Mouse (Mus musculus): ENCODE results near the gene Mars2. TPM values are rescaled to one million over a fixed set of nuclear protein-coding genes. Genes with fewer than 3 reads are reported as not detected.

Gene Mars2
- polyA plus RNA-seq, 1 experiment from 2014 or later: 4.0 TPM

DNA sequence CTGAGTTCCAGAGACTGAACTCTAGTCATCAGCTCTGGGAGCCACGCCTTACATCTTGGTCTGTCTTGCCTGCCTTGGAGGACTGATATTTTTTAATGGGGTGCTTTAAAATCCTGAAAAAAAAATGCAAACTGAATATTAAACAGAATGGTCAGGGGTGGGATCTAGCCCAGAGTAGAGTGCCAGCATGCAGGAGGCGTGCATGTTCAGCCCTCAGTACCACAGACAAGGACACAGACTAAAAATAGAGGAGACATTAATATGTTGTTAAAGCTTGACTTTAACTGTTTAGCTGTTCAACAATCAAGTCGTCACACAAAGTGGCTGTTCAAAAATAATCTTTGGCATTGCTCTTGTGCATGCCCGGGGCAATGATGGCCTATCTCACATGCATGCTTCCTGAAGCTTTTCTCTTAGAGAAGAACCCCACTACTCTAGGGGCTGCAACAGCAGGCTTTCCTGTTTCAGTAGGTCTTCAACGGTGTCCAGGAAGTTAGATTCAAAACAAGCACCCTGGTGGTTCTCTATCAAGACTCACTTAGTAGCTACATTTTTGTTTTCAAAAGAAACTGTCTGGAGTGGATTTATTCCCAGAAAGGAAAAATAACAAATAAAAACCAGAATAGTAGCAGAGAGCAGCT is 28.4 kb upstream of the Mars2 start:
- no peak overlapping the region for H3K27ac ChIP-seq
- no peak overlapping the region for H3K9ac ChIP-seq
- H3K36me3 ChIP-seq (replicated peaks): no peaks in the 10 kb centered on the region; the same call in 1 of the 2 replicates
- no peak overlapping the region for H3K4me3 ChIP-seq (replicated peaks)
- H3K4me2 ChIP-seq: no peak overlapping the region
- peaks cover 9% of the 10 kb centered on the region for H3K4me1 ChIP-seq
- no peak for ATAC-seq (ENCODE audit: low FRiP score)
- no peaks in the 10 kb centered on the region for H3K9me3 ChIP-seq
- 80% methylated on average over 5 of the region's 5 CpGs for WGBS
- H3K27me3 ChIP-seq: 0 out of 2 replicates have a peak, but pooled peaks cover 3% of the 10 kb centered on the region

DNA sequence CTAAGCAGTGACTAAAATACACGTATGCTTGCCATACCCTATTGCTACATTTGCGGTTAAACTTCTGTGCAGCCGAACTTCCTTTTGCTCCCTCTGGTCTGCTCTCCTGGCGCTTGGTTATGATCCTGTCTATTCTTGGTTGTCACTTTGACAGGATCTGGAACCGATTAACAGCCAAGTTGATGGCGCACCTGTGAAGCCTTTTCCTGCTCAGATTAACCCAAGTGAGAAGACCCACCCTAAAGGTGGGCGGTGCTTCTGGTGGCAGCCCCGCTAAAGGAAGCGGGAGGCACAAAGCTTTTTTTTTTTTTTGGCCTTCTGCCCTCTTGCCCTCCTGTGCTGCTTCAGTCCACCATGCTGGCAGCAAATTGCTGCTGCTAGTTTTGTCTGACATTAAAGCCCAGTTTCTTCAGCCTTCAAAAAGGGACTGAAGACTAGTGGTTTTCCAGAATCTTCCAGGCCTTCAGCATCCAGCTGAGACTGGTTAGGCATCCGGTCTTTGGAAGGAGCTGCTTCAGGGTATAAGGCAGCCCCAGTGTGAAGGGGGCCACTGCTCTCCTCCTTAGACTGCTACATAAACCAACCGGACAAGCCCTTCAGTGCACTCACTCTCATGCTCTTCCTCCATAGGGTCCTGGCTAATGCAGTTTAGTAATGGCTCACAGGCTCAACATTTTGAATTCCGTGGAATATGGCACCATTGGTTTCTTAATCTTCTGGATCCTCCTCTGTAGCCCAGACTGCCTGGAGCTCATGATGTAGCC is 26.6 kb upstream of the Mars2 start:
- WGBS: 48% methylated on average over 12 of the region's 12 CpGs
- H3K27me3 ChIP-seq: 0 out of 2 replicates have a peak, but pooled peaks cover 3% of the 10 kb centered on the region
- no peaks in the 10 kb centered on the region for H3K9me3 ChIP-seq
- H3K4me2 ChIP-seq: no peak overlapping the region
- H3K27ac ChIP-seq: no peak overlapping the region
- no peak for ATAC-seq (ENCODE audit: low FRiP score)
- no peak overlapping the region for H3K4me3 ChIP-seq (replicated peaks)
- peaks cover 12% of the 10 kb centered on the region for H3K4me1 ChIP-seq
- H3K9ac ChIP-seq: no peak overlapping the region
- no peaks in the 10 kb centered on the region; the same call in 1 of the 2 replicates for H3K36me3 ChIP-seq (replicated peaks)

- H3K27me3 ChIP-seq: 0 out of 2 replicates have a peak, but pooled peaks cover 3% of the 10 kb centered on the region
- H3K27ac ChIP-seq: no peak overlapping the region
- WGBS: 75% methylated on average over 8 of the region's 8 CpGs
Observed at GRCm38 (mm10) chr1:55211081-55211480, 25.9 kb upstream of the Mars2 start.

DNA sequence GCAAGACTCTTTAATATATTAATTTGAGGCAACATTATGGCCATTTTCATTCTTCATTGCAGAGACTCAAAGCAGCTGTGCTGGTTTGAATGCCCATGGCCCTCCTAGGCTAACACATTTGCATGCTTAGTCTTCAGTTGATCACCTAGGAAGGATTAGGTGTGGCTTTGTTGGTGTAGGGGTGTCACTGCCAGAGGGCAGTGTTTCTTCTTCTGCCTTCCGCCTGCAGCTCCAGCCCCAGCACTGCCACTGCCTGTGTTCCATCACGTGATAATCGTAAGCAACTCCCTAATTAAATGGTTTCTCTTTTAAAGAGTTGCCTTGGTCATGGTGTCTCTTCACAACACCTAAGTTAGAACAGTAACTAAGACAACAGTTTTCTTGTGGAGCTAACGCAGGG is 24.2 kb upstream of the Mars2 start:
- H3K4me1 ChIP-seq: peaks cover 7% of the 10 kb centered on the region
- H3K36me3 ChIP-seq (replicated peaks): no peaks in the 10 kb centered on the region; the same call in 1 of the 2 replicates
- H3K27ac ChIP-seq: no peak overlapping the region
- 72% methylated on average over 4 of the region's 4 CpGs for WGBS
- H3K4me3 ChIP-seq (replicated peaks): no peak overlapping the region
- no peak overlapping the region for H3K9ac ChIP-seq
- no peak for ATAC-seq (ENCODE audit: low FRiP score)
- H3K27me3 ChIP-seq: no peaks in the 10 kb centered on the region
- no peak overlapping the region for H3K4me2 ChIP-seq
- H3K9me3 ChIP-seq: no peaks in the 10 kb centered on the region

More at GRCm38 (mm10) chr1:55211081-55211480, 25.9 kb upstream of the Mars2 start:
- Histone ChIP-seq H3K9ac (no peak overlapping the region), H3K36me3 (replicated peaks) (no peaks in the 10 kb centered on the region; the same call in 1 of the 2 replicates), H3K4me2 (no peak overlapping the region), H3K4me3 (replicated peaks) (no peak overlapping the region), H3K4me1 (peaks cover 10% of the 10 kb centered on the region), H3K9me3 (no peaks in the 10 kb centered on the region)
- ATAC-seq (ENCODE audit: low FRiP score): no peak

DNA sequence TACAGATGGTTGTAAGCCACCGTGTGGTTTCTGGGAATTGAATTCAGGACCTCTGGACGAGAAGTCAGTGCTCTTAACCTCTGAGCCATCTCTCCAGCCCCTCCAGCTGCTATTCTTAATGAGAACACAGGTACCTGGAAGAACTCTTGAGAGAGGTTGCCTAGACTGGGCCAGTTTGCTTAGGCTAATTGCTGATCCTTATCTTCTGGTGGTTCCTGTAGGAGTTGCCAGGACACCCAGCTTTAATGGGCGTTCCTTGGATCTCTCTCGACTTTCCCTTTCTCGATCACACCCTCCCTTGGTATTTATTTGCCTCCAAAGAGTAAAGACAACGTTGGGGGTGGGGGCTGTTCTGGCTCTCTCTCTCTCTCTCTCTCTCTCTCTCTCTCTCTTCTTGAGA is 23.5 kb upstream of the Mars2 start:
- Histone ChIP-seq H3K36me3 (replicated peaks) (no peaks in the 10 kb centered on the region; the same call in 1 of the 2 replicates), H3K9me3 (no peaks in the 10 kb centered on the region), H3K4me1 (peaks cover 7% of the 10 kb centered on the region), H3K4me2 (no peak overlapping the region), H3K4me3 (replicated peaks) (no peak overlapping the region), H3K27ac (no peak overlapping the region), H3K9ac (no peak overlapping the region), H3K27me3 (no peaks in the 10 kb centered on the region)
- ATAC-seq (ENCODE audit: low FRiP score): no peak
- WGBS: 91% methylated on average over 6 of the region's 6 CpGs

- H3K4me3 ChIP-seq (replicated peaks): no peak overlapping the region
- no peak overlapping the region for H3K9ac ChIP-seq
- H3K36me3 ChIP-seq (replicated peaks): no peaks in the 10 kb centered on the region; the same call in 1 of the 2 replicates
- no peaks in the 10 kb centered on the region for H3K9me3 ChIP-seq
- H3K4me2 ChIP-seq: no peak overlapping the region
- no peaks in the 10 kb centered on the region for H3K27me3 ChIP-seq
- no peak overlapping the region for H3K27ac ChIP-seq
- H3K4me1 ChIP-seq: peaks cover 7% of the 10 kb centered on the region
- ATAC-seq (ENCODE audit: low FRiP score): no peak
- 90% methylated on average over 6 of the region's 6 CpGs for WGBS
Observed at GRCm38 (mm10) chr1:55213936-55214335, 23.0 kb upstream of the Mars2 start.

GRCm38 (mm10) chr1:55215185-55215813 is 21.7 kb upstream of the Mars2 start:
- Histone ChIP-seq H3K4me3 (replicated peaks) (no peak overlapping the region), H3K4me1 (peaks cover 7% of the 10 kb centered on the region), H3K4me2 (no peak overlapping the region), H3K9ac (no peak overlapping the region), H3K27me3 (no peaks in the 10 kb centered on the region), H3K27ac (no peak overlapping the region), H3K9me3 (no peaks in the 10 kb centered on the region), H3K36me3 (replicated peaks) (no peaks in the 10 kb centered on the region; the same call in 1 of the 2 replicates)
- WGBS: 46% methylated on average over 11 of the region's 11 CpGs
- peak; percentile 33; the same call in 1 of the 2 replicates for ATAC-seq (ENCODE audit: low FRiP score)

GRCm38 (mm10) chr1:55217191-55217590 is 19.8 kb upstream of the Mars2 start:
- WGBS: 83% methylated on average over 2 of the region's 2 CpGs

GRCm38 (mm10) chr1:55221352-55221751 is 15.6 kb upstream of the Mars2 start:
- no peak overlapping the region for H3K27ac ChIP-seq
- H3K9ac ChIP-seq: no peak overlapping the region
- H3K9me3 ChIP-seq: no peaks in the 10 kb centered on the region
- H3K27me3 ChIP-seq: no peaks in the 10 kb centered on the region
- H3K4me1 ChIP-seq: peaks cover 19% of the 10 kb centered on the region
- no peak overlapping the region for H3K4me3 ChIP-seq (replicated peaks)
- no peak overlapping the region for H3K4me2 ChIP-seq
- no peaks in the 10 kb centered on the region for H3K36me3 ChIP-seq (replicated peaks)
- WGBS: 69% methylated on average over 4 of the region's 4 CpGs
- ATAC-seq (ENCODE audit: low FRiP score): no peak

More at GRCm38 (mm10) chr1:55217191-55217590, 19.8 kb upstream of the Mars2 start:
- peaks cover 12% of the 10 kb centered on the region for H3K4me1 ChIP-seq
- H3K27ac ChIP-seq: no peak overlapping the region
- ATAC-seq (ENCODE audit: low FRiP score): no peak
- no peak overlapping the region for H3K9ac ChIP-seq
- no peaks in the 10 kb centered on the region; the same call in 1 of the 2 replicates for H3K36me3 ChIP-seq (replicated peaks)
- H3K9me3 ChIP-seq: no peaks in the 10 kb centered on the region
- no peak overlapping the region for H3K4me3 ChIP-seq (replicated peaks)
- no peaks in the 10 kb centered on the region for H3K27me3 ChIP-seq
- H3K4me2 ChIP-seq: no peak overlapping the region

DNA sequence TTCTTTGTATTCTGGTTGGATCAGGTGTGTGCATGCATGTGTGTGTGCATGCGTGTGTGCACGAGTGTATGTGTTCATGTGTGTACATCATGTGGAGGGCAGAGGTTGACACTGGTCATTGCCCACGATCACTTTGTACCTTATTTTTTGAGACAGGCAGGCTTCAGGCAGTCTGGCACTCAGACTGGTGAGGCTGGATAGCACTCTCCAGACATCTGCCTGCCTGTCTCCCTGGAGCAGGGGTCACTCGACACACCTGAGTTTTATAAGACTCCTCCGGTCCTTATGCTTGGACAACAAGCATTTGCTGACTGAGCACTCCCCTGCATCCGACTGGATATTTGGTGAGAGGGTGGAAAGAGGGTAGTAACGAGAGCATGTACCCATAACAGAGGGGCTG is 14.0 kb upstream of the Mars2 start:
- H3K27ac ChIP-seq: no peak overlapping the region
- WGBS: 90% methylated on average over 7 of the region's 7 CpGs
- H3K36me3 ChIP-seq (replicated peaks): no peaks in the 10 kb centered on the region
- no peak for ATAC-seq (ENCODE audit: low FRiP score)
- H3K4me3 ChIP-seq (replicated peaks): no peak overlapping the region
- no peak overlapping the region for H3K4me2 ChIP-seq
- no peaks in the 10 kb centered on the region for H3K9me3 ChIP-seq
- 0 out of 2 replicates have a peak, but pooled peaks cover 3% of the 10 kb centered on the region for H3K27me3 ChIP-seq
- no peak overlapping the region for H3K9ac ChIP-seq
- H3K4me1 ChIP-seq: peaks cover 23% of the 10 kb centered on the region

- Histone ChIP-seq H3K4me2 (peak overlapping the region; percentile 65), H3K9me3 (no peaks in the 10 kb centered on the region), H3K36me3 (replicated peaks) (no peaks in the 10 kb centered on the region), H3K27ac (no peak overlapping the region), H3K4me3 (replicated peaks) (no peak overlapping the region), H3K27me3 (0 out of 2 replicates have a peak, but pooled peaks cover 3% of the 10 kb centered on the region), H3K9ac (no peak overlapping the region), H3K4me1 (peaks cover 23% of the 10 kb centered on the region)
- 53% methylated on average over 11 of the region's 11 CpGs for WGBS
- ATAC-seq (ENCODE audit: low FRiP score): peak; percentile 62; the same call in 1 of the 2 replicates
Observed at GRCm38 (mm10) chr1:55224111-55224510, 12.9 kb upstream of the Mars2 start.

DNA sequence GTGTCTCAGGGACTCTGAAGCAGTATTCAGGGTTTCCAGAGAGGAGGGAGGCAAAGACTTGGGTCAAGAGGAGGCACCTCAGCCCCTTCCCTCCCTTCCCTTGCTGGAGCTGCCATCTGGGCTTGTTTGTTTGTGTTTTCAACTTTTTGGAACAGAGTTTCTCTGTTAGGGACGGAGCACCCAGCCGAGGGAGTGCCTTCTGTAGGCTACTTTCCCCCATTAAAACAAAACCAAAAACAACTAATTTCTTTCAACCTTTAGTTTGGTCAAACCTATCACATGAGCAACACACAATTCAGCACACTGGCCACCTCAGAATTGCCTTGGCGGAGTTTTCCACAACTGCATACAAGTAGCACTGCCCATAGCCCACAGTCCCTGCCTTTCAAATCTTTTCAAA is 11.6 kb upstream of the Mars2 start:
- Histone ChIP-seq H3K9me3 (no peaks in the 10 kb centered on the region), H3K4me3 (replicated peaks) (peak overlapping the region; percentile 45), H3K27ac (peak overlapping the region; percentile 36; the same call in 1 of the 2 replicates), H3K4me1 (peaks cover 23% of the 10 kb centered on the region), H3K36me3 (replicated peaks) (no peaks in the 10 kb centered on the region), H3K27me3 (0 out of 2 replicates have a peak, but pooled peaks cover 3% of the 10 kb centered on the region), H3K4me2 (peak overlapping the region; percentile 65), H3K9ac (peak overlapping the region; percentile 36; the same call in 1 of the 2 replicates)
- peak; percentile 27; the same call in 1 of the 2 replicates for ATAC-seq (ENCODE audit: low FRiP score)
- 18% methylated on average over 3 of the region's 3 CpGs for WGBS

Data from forebrain, embryonic 12.5 days (tissue).